Mouse (Mus musculus): Measurements from ENCODE around the gene Ccdc69.

GRCm38 (mm10) chr11:55075602-55076001 lies 2.3 kb downstream of the Ccdc69 start:
- TF ChIP-seq POLR2A (IDR thresholded peaks at IDR 0.05; ENCODE audit: insufficient read length, low read depth) (no peak), SRF (IDR thresholded peaks at IDR 0.05; ENCODE audit: control insufficient read depth, insufficient read length, low read depth) (no peak), USF1 (IDR thresholded peaks at IDR 0.05; ENCODE audit: low read depth) (no peak), E2F4 (IDR thresholded peaks at IDR 0.05; ENCODE audit: insufficient read depth) (no peak), TCF3 (IDR thresholded peaks at IDR 0.05; ENCODE audit: insufficient read length, low read depth) (no peak), TCF12 (IDR thresholded peaks at IDR 0.05; ENCODE audit: insufficient read depth, poor library complexity, severe bottlenecking) (no peak), MYOG (IDR thresholded peaks at IDR 0.05; ENCODE audit: control insufficient read depth in 1 of 3, insufficient read depth in 1 of 3, insufficient read length in 2 of 3, low read depth in 2 of 3) (no peak), CEBPB (IDR thresholded peaks at IDR 0.05; ENCODE audit: insufficient read depth, poor library complexity, severe bottlenecking) (no peak), POLR2AphosphoS2 (IDR thresholded peaks at IDR 0.05; ENCODE audit: insufficient read length, low read depth) (no peak)
